Mouse (Mus musculus): Measurements from ENCODE around the gene Ptpn9. TPM values are rescaled to one million over a fixed set of nuclear protein-coding genes. Genes with fewer than 3 reads are reported as not detected.
"Not testable (repeated sequence)": the region's sequence is repeated elsewhere in the genome, so short reads cannot be mapped to it uniquely, and the experiment has no call there.

Gene Ptpn9
- 15.6 and 18.5 TPM in 2 replicates for polyA plus RNA-seq (2012; ENCODE audit: insufficient read depth, insufficient read length, missing spikeins)

- Histone ChIP-seq H3K4me3 (ENCODE audit: insufficient read depth, low read length) (peak within 1 kb of the TSS; percentile 97), H3K27ac (ENCODE audit: insufficient read depth, low read depth, low read length) (peak within 1 kb of the TSS; percentile 87), H3K4me1 (ENCODE audit: control insufficient read depth, insufficient read depth, low read length) (peaks cover 5% of the 10 kb centered on the region; the same call in 1 of the 2 replicates)
- TF ChIP-seq CTCF (IDR thresholded peaks at IDR 0.05; ENCODE audit: low read depth, low read length) (no peak; the same call in 1 of the 2 replicates), POLR2A (IDR thresholded peaks at IDR 0.05; ENCODE audit: borderline replicate concordance, low read depth, low read length) (no peak)
Measured at GRCm38 (mm10) chr9:56994286-56995197, at the start of gene Ptpn9. Gene Ptpn9 (plus strand): TSS chr9:56994923.

- H3K4me3 ChIP-seq (ENCODE audit: insufficient read depth, low read length); H3K27ac ChIP-seq (ENCODE audit: insufficient read depth, low read depth, low read length); H3K4me1 ChIP-seq (ENCODE audit: control insufficient read depth, insufficient read depth, low read length): not testable (repeated sequence)
Measured at GRCm38 (mm10) chr9:56947481-56947880, 47.2 kb upstream of the Ptpn9 start.

- H3K27ac ChIP-seq (ENCODE audit: insufficient read depth, low read depth, low read length); H3K4me3 ChIP-seq (ENCODE audit: insufficient read depth, low read length); H3K4me1 ChIP-seq (ENCODE audit: control insufficient read depth, insufficient read depth, low read length): not testable (repeated sequence)
Measured at GRCm38 (mm10) chr9:56948699-56949098, 46.0 kb upstream of the Ptpn9 start.

GRCm38 (mm10) chr9:56949767-56950166, 45.0 kb upstream of the Ptpn9 start:
- H3K27ac ChIP-seq (ENCODE audit: insufficient read depth, low read depth, low read length), result no peak overlapping the region
- no peak for TF ChIP-seq POLR2A (IDR thresholded peaks at IDR 0.05; ENCODE audit: borderline replicate concordance, low read depth, low read length)
- no peak for TF ChIP-seq CTCF (IDR thresholded peaks at IDR 0.05; ENCODE audit: low read depth, low read length)
- H3K4me1 ChIP-seq (ENCODE audit: control insufficient read depth, insufficient read depth, low read length), result peaks cover 3% of the 10 kb centered on the region; the same call in 1 of the 2 replicates
- peak overlapping the region; percentile 49 for H3K4me3 ChIP-seq (ENCODE audit: insufficient read depth, low read length)

- peak; percentile 85; the same call in 1 of the 2 replicates for TF ChIP-seq POLR2A (IDR thresholded peaks at IDR 0.05; ENCODE audit: borderline replicate concordance, low read depth, low read length)
- TF ChIP-seq CTCF (IDR thresholded peaks at IDR 0.05; ENCODE audit: low read depth, low read length), result no peak
- peaks cover 3% of the 10 kb centered on the region; the same call in 1 of the 2 replicates for H3K4me1 ChIP-seq (ENCODE audit: control insufficient read depth, insufficient read depth, low read length)
- peak within 1 kb of the TSS; percentile 87 for H3K4me3 ChIP-seq (ENCODE audit: insufficient read depth, low read length)
- peak within 1 kb of the TSS; percentile 85 for H3K27ac ChIP-seq (ENCODE audit: insufficient read depth, low read depth, low read length)
Measured at GRCm38 (mm10) chr9:56950414-56951400, 44.0 kb upstream of the Ptpn9 start, which contains the start of gene Snupn. Gene Snupn (plus strand): TSS chr9:56950878.

GRCm38 (mm10) chr9:56953562-56953961, 41.2 kb upstream of the Ptpn9 start:
- Histone ChIP-seq H3K27ac (ENCODE audit: insufficient read depth, low read depth, low read length) (no peak overlapping the region), H3K4me3 (ENCODE audit: insufficient read depth, low read length) (no peak overlapping the region), H3K4me1 (ENCODE audit: control insufficient read depth, insufficient read depth, low read length) (peaks cover 5% of the 10 kb centered on the region)
- TF ChIP-seq POLR2A (IDR thresholded peaks at IDR 0.05; ENCODE audit: borderline replicate concordance, low read depth, low read length) (no peak), CTCF (IDR thresholded peaks at IDR 0.05; ENCODE audit: low read depth, low read length) (no peak)

GRCm38 (mm10) chr9:56956966-56957675, 37.6 kb upstream of the Ptpn9 start:
- TF ChIP-seq CTCF (IDR thresholded peaks at IDR 0.05; ENCODE audit: low read depth, low read length), result no peak
- TF ChIP-seq POLR2A (IDR thresholded peaks at IDR 0.05; ENCODE audit: borderline replicate concordance, low read depth, low read length), result no peak
- Histone ChIP-seq H3K27ac (ENCODE audit: insufficient read depth, low read depth, low read length) (no peak overlapping the region), H3K4me3 (ENCODE audit: insufficient read depth, low read length) (no peak overlapping the region), H3K4me1 (ENCODE audit: control insufficient read depth, insufficient read depth, low read length) (peaks cover 7% of the 10 kb centered on the region)

- H3K4me1 ChIP-seq (ENCODE audit: control insufficient read depth, insufficient read depth, low read length), result peaks cover 16% of the 10 kb centered on the region
- no peak overlapping the region for H3K27ac ChIP-seq (ENCODE audit: insufficient read depth, low read depth, low read length)
- no peak overlapping the region for H3K4me3 ChIP-seq (ENCODE audit: insufficient read depth, low read length)
- no peak for TF ChIP-seq CTCF (IDR thresholded peaks at IDR 0.05; ENCODE audit: low read depth, low read length)
- TF ChIP-seq POLR2A (IDR thresholded peaks at IDR 0.05; ENCODE audit: borderline replicate concordance, low read depth, low read length), result no peak
Measured at GRCm38 (mm10) chr9:56958689-56959088, 36.0 kb upstream of the Ptpn9 start.

- TF ChIP-seq POLR2A (IDR thresholded peaks at IDR 0.05; ENCODE audit: borderline replicate concordance, low read depth, low read length), result no peak
- no peak for TF ChIP-seq CTCF (IDR thresholded peaks at IDR 0.05; ENCODE audit: low read depth, low read length)
- no peak overlapping the region for H3K4me3 ChIP-seq (ENCODE audit: insufficient read depth, low read length)
- H3K4me1 ChIP-seq (ENCODE audit: control insufficient read depth, insufficient read depth, low read length), result peaks cover 16% of the 10 kb centered on the region
- no peak overlapping the region for H3K27ac ChIP-seq (ENCODE audit: insufficient read depth, low read depth, low read length)
Measured at GRCm38 (mm10) chr9:56961591-56961990, 33.1 kb upstream of the Ptpn9 start.
